Mouse (Mus musculus): Measurements from ENCODE around the gene Rpl3l. TPM values are rescaled to one million over a fixed set of nuclear protein-coding genes. Genes with fewer than 3 reads are reported as not detected.
A peak's percentile ranks its signal among the peaks of the same experiment; 100 is the strongest.

Rpl3l gene
- total RNA-seq (2012; rRNA removed) (0.12 and 0.13 TPM in 2 replicates), polyA plus RNA-seq (2012; ENCODE audit: insufficient read depth in 1 of 2, insufficient read length in 2 of 2, low read depth in 1 of 2, low replicate concordance in 2 of 2, missing spikeins in 1 of 2) (under 1 TPM in 1 of 2 experiments, not detected in 1; 0.24 TPM)

DNA sequence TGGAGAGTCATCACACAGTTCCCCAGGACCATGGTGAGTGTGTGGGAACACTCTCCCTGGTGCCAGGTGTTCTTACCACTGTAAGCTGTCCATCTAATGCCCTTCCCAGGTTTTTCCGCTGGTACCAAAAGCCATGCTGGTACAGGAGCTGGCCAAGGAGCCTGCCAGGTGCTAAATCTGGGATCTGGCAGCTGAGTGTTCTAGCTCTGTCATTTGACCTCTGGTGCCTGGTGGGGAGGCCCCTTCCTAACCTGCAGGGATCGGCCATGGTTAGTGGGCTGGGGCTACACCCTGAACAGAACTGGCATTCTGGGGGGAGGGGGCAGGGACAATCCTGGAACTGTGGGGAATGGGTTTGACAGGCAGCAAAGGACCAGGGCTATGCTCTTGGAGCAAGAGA, at the start of gene Rpl3l:
TSS of gene Rpl3l (plus strand) at position 203 of the 400 bp plus-strand sequence.
- H3K27me3 ChIP-seq (ENCODE audit: control insufficient read depth in 1 of 2, insufficient read depth in 2 of 2, low read length in 2 of 2) = no peaks in the 10 kb centered on the region
- TF ChIP-seq TAL1 (IDR thresholded peaks at IDR 0.05; ENCODE audit: low read length) = no peak
- H3K4me3 ChIP-seq (ENCODE audit: control insufficient read depth in 1 of 2, insufficient read depth in 1 of 2, low read depth in 2 of 2, low read length in 2 of 2) = no peak within 1 kb of the TSS
- no peak within 1 kb of the TSS for H3K9ac ChIP-seq (ENCODE audit: control insufficient read depth, low read depth, low read length, poor library complexity, severe bottlenecking)
- H3K4me1 ChIP-seq (ENCODE audit: control insufficient read depth in 1 of 2, insufficient read depth in 2 of 2, low read length in 2 of 2) = peaks cover 0 to 12% of the 10 kb centered on the region in 2 experiments; a peak in 3 of 4 replicates
- H3K36me3 ChIP-seq (ENCODE audit: control insufficient read depth in 1 of 2, insufficient read depth in 2 of 2, low read length in 2 of 2) = peaks cover 0 to 5% of the 10 kb centered on the region in 2 experiments; a peak in 1 of 4 replicates
- H3K9me3 ChIP-seq (replicated peaks; ENCODE audit: insufficient read depth, low read length) = no peaks in the 10 kb centered on the region
- H3K27ac ChIP-seq (ENCODE audit: control insufficient read depth, low read depth, low read length) = no peak within 1 kb of the TSS
- DNase-seq (ENCODE audit: low read depth, low spot score) = no peak
- H3K79me2 ChIP-seq (ENCODE audit: control insufficient read depth, insufficient read depth, low read length, poor library complexity) = peaks cover 12% of the 10 kb centered on the region

GRCm38 (mm10) chr17:24686514-24686913, 41.1 kb upstream of the Rpl3l start:
- DNase-seq (ENCODE audit: low read depth, low spot score) = peak; percentile 84
- peak overlapping the region; percentile 2 for H3K27ac ChIP-seq (ENCODE audit: control insufficient read depth, low read depth, low read length)
- H3K79me2 ChIP-seq (ENCODE audit: control insufficient read depth, insufficient read depth, low read length, poor library complexity) = no peaks in the 10 kb centered on the region
- peaks cover 0 to 12% of the 10 kb centered on the region in 2 experiments; a peak in 3 of 4 replicates for H3K4me1 ChIP-seq (ENCODE audit: control insufficient read depth in 1 of 2, insufficient read depth in 2 of 2, low read length in 2 of 2)
- TF ChIP-seq USF1 (IDR thresholded peaks at IDR 0.05; ENCODE audit: low read depth, low read length) (peak; percentile 73), TAL1 (IDR thresholded peaks at IDR 0.05; ENCODE audit: low read length) (no peak), MYC (IDR thresholded peaks at IDR 0.05; ENCODE audit: low read depth, low read length) (0 out of 2 replicates have a peak, but pooled peaks have one; percentile 15), POLR2A (IDR thresholded peaks at IDR 0.05; ENCODE audit: control insufficient read depth in 1 of 2, insufficient read depth in 1 of 2, low read depth in 1 of 2, low read length in 2 of 2, poor library complexity in 1 of 2) (0 out of 4 replicates have a peak, but pooled peaks of 1 of the 2 experiments have one; percentile 9)
- peak overlapping the region; percentile 24 for H3K9ac ChIP-seq (ENCODE audit: control insufficient read depth, low read depth, low read length, poor library complexity, severe bottlenecking)
- H3K9me3 ChIP-seq (replicated peaks; ENCODE audit: insufficient read depth, low read length) = no peaks in the 10 kb centered on the region
- H3K36me3 ChIP-seq (ENCODE audit: control insufficient read depth in 1 of 2, insufficient read depth in 2 of 2, low read length in 2 of 2) = peaks cover 0 to 3% of the 10 kb centered on the region in 2 experiments; a peak in 1 of 4 replicates
- H3K27me3 ChIP-seq (ENCODE audit: control insufficient read depth in 1 of 2, insufficient read depth in 2 of 2, low read length in 2 of 2) = no peaks in the 10 kb centered on the region
- peak overlapping the region; percentile 36 to 72 for H3K4me3 ChIP-seq (ENCODE audit: control insufficient read depth in 1 of 2, insufficient read depth in 1 of 2, low read depth in 2 of 2, low read length in 2 of 2)

- peak; percentile 88 for DNase-seq (ENCODE audit: low read depth, low spot score)
- peaks cover 0 to 12% of the 10 kb centered on the region in 2 experiments; a peak in 3 of 4 replicates for H3K4me1 ChIP-seq (ENCODE audit: control insufficient read depth in 1 of 2, insufficient read depth in 2 of 2, low read length in 2 of 2)
- H3K9ac ChIP-seq (ENCODE audit: control insufficient read depth, low read depth, low read length, poor library complexity, severe bottlenecking) = peak overlapping the region; percentile 57
- peak overlapping the region; percentile 71 for H3K27ac ChIP-seq (ENCODE audit: control insufficient read depth, low read depth, low read length)
- H3K4me3 ChIP-seq (ENCODE audit: control insufficient read depth in 1 of 2, insufficient read depth in 1 of 2, low read depth in 2 of 2, low read length in 2 of 2) = peak overlapping the region; percentile 61 to 64
- no peaks in the 10 kb centered on the region for H3K27me3 ChIP-seq (ENCODE audit: control insufficient read depth in 1 of 2, insufficient read depth in 2 of 2, low read length in 2 of 2)
- no peaks in the 10 kb centered on the region for H3K79me2 ChIP-seq (ENCODE audit: control insufficient read depth, insufficient read depth, low read length, poor library complexity)
- peaks cover 0 to 3% of the 10 kb centered on the region in 2 experiments; a peak in 1 of 4 replicates for H3K36me3 ChIP-seq (ENCODE audit: control insufficient read depth in 1 of 2, insufficient read depth in 2 of 2, low read length in 2 of 2)
- no peaks in the 10 kb centered on the region for H3K9me3 ChIP-seq (replicated peaks; ENCODE audit: insufficient read depth, low read length)
- no peak for TF ChIP-seq E2F4 (IDR thresholded peaks at IDR 0.05; ENCODE audit: borderline replicate concordance, low read depth, low read length)
- no peak for TF ChIP-seq KAT2A (conservative IDR thresholded peaks at IDR 0.05; ENCODE audit: low read depth, low read length)
- no peak for TF ChIP-seq RAD21 (IDR thresholded peaks at IDR 0.05; ENCODE audit: low read depth, low read length)
- TF ChIP-seq USF1 (IDR thresholded peaks at IDR 0.05; ENCODE audit: low read depth, low read length) = 0 out of 2 replicates have a peak, but pooled peaks have one; percentile 3
- TF ChIP-seq TCF12 (IDR thresholded peaks at IDR 0.05; ENCODE audit: low read depth, low read length) = peak; percentile 18; the same call in 1 of the 2 replicates
- TF ChIP-seq TAL1 (IDR thresholded peaks at IDR 0.05; ENCODE audit: low read length) = no peak
- no peak for TF ChIP-seq CTCF (IDR thresholded peaks at IDR 0.05 in 2 of 3, conservative IDR thresholded peaks at IDR 0.05 in 1 of 3; ENCODE audit: control insufficient read depth in 1 of 3, insufficient read depth in 1 of 3, low read depth in 2 of 3, low read length in 3 of 3, poor library complexity in 1 of 3, severe bottlenecking in 1 of 3)
- peak; percentile 69 for TF ChIP-seq ELF1 (IDR thresholded peaks at IDR 0.05; ENCODE audit: low read depth, low read length)
- TF ChIP-seq RCOR1 (IDR thresholded peaks at IDR 0.05; ENCODE audit: low read depth, low read length) = no peak
- no peak for TF ChIP-seq JUND (IDR thresholded peaks at IDR 0.05; ENCODE audit: low read depth, low read length)
- TF ChIP-seq MXI1 (IDR thresholded peaks at IDR 0.05; ENCODE audit: low read depth, low read length) = peak; percentile 49; the same call in 1 of the 2 replicates
- TF ChIP-seq BHLHE40 (IDR thresholded peaks at IDR 0.05; ENCODE audit: borderline replicate concordance, low read depth, low read length) = no peak
- TF ChIP-seq MAFK (IDR thresholded peaks at IDR 0.05; ENCODE audit: borderline replicate concordance, low read depth, low read length) = no peak
- TF ChIP-seq ZNF384 (IDR thresholded peaks at IDR 0.05; ENCODE audit: low read depth, low read length) = peak; percentile 90
- TF ChIP-seq MAX (IDR thresholded peaks at IDR 0.05; ENCODE audit: low read length) = no peak
- TF ChIP-seq MAZ (IDR thresholded peaks at IDR 0.05; ENCODE audit: low read depth, low read length) = no peak
- TF ChIP-seq MYB (IDR thresholded peaks at IDR 0.05; ENCODE audit: low read depth, low read length) = no peak
- no peak for TF ChIP-seq GABPA (IDR thresholded peaks at IDR 0.05; ENCODE audit: low read depth, low read length)
- TF ChIP-seq SMC3 (IDR thresholded peaks at IDR 0.05; ENCODE audit: low read depth, low read length) = no peak
- TF ChIP-seq SIN3A (IDR thresholded peaks at IDR 0.05; ENCODE audit: low read length) = peak; percentile 56
- no peak for TF ChIP-seq ZMIZ1 (IDR thresholded peaks at IDR 0.05; ENCODE audit: low read depth, low read length)
- TF ChIP-seq TBP (IDR thresholded peaks at IDR 0.05; ENCODE audit: low read depth, low read length) = peak; percentile 43; the same call in 1 of the 2 replicates
- TF ChIP-seq MYC (IDR thresholded peaks at IDR 0.05; ENCODE audit: low read depth, low read length) = no peak
- peak; percentile 26; the same call in 1 of the 2 replicates for TF ChIP-seq NELFE (IDR thresholded peaks at IDR 0.05; ENCODE audit: low read depth, low read length)
These were observed 40.4 kb upstream of the Rpl3l start for GRCm38 (mm10) chr17:24687146-24687595.

Measured in MEL (cell line).